Mouse (Mus musculus) midbrain, embryonic 11.5 days (tissue): ENCODE results near the gene Atp9a. TPM values are rescaled to one million over a fixed set of nuclear protein-coding genes. Genes with fewer than 3 reads are reported as not detected.
A peak's percentile ranks its signal among the peaks of the same experiment; 100 is the strongest.

Experiments
- ATAC-seq: fragments of 200-750 bp; cut with Nextera tagmentation; 2 replicates; pipeline ENCODE4 v1.8.0; 2017; ENCODE audit warnings: moderate TSS enrichment, moderate library complexity; ENCODE audit not compliant: low FRiP score
- DNase-seq: peaks from one replicate; pipeline ENCODE4 v3.0.0; 2015; ENCODE audit warnings: low spot score; ENCODE audit errors: missing footprints
- H3K27ac ChIP-seq: fragments of 300-500 bp; sonication (generic); 2 replicates; pipeline ENCODE4 v1.5.1; 2014; ENCODE audit warnings: low read depth, low read length
- H3K27me3 ChIP-seq: fragments of 300-500 bp; sonication (generic); 2 replicates; pipeline ENCODE4 v1.6.1; 2014; ENCODE audit warnings: mild to moderate bottlenecking, low read length, moderate library complexity, mixed read lengths; ENCODE audit not compliant: control insufficient read depth, insufficient read depth
- H3K36me3 ChIP-seq: fragments of 300-500 bp; sonication (generic); 2 replicates; pipeline ENCODE4 v1.6.1; 2014; ENCODE audit warnings: mild to moderate bottlenecking, low read length, moderate library complexity, mixed read lengths; ENCODE audit not compliant: control insufficient read depth, insufficient read depth
- H3K4me1 ChIP-seq: fragments of 300-500 bp; sonication (generic); 2 replicates; pipeline ENCODE4 v1.6.1; 2014; ENCODE audit warnings: low read length; ENCODE audit not compliant: control insufficient read depth, insufficient read depth
- H3K4me2 ChIP-seq: fragments of 300-500 bp; sonication (generic); 2 replicates; pipeline ENCODE4 v1.6.1; 2014; ENCODE audit warnings: mild to moderate bottlenecking, moderate library complexity
- H3K4me3 ChIP-seq: fragments of 300-500 bp; sonication (generic); 2 replicates; pipeline ENCODE4 v1.5.1; 2014; ENCODE audit warnings: low read depth, low read length
- H3K9ac ChIP-seq: fragments of 300-500 bp; sonication (generic); 2 replicates; pipeline ENCODE4 v1.6.1; 2014; ENCODE audit warnings: low read length
- H3K9me3 ChIP-seq: fragments of 300-500 bp; sonication (generic); 2 replicates; pipeline ENCODE4 v1.6.1; 2016; ENCODE audit warnings: low read length; ENCODE audit not compliant: control insufficient read depth
- WGBS: fragments of 180-500 bp; shearing (Covaris S2); extraction: QIAGEN DNeasy Blood & Tissue Kit; methylation state at CpG from one replicate; pipeline ENCODE4 v1.1.7; 2014; 5-methylcytosine and 5-hydroxymethylcytosine counted together
- polyA plus RNA-seq: library from polyadenylated mRNA; unstranded; fragments of >200 nt; fragmentation: Nextera tagmentation; extraction: Ambion mirVana; gene quantifications from 2 replicates; pipeline ENCODE4 v1.2.1, GENCODE M21; 2014

Gene Atp9a
- polyA plus RNA-seq, 1 experiment from 2014 or later = 16.8 TPM

DNA sequence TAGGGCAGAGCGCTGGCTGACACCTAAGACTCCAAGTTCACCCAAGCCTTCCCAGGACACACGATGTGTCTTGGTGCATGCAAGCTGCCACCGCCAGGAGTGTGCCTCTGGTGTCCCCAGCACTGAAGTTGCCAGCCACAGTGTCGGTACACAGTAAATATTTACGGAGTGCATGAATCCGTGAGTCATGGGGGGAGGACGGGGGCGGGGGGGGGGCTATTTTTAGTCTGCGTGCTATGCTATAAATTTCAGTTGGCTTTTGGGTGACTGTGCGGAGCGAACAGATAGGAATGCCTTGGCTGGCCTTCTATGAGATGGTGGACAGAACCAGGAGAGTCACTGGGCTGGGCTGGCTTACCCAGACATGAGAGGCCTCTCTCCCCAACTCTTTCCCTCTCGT lies 14.2 kb downstream of the Atp9a start:
- ATAC-seq (no peak), DNase-seq (no peak)
- Histone ChIP-seq H3K9me3 (no peaks in the 10 kb centered on the region), H3K4me1 (peaks cover 16% of the 10 kb centered on the region), H3K36me3 (no peaks in the 10 kb centered on the region), H3K4me2 (no peak overlapping the region), H3K4me3 (no peak overlapping the region), H3K9ac (no peak overlapping the region), H3K27ac (no peak overlapping the region), H3K27me3 (no peaks in the 10 kb centered on the region)
- 85% methylated on average over 12 of the region's 12 CpGs for WGBS

DNA sequence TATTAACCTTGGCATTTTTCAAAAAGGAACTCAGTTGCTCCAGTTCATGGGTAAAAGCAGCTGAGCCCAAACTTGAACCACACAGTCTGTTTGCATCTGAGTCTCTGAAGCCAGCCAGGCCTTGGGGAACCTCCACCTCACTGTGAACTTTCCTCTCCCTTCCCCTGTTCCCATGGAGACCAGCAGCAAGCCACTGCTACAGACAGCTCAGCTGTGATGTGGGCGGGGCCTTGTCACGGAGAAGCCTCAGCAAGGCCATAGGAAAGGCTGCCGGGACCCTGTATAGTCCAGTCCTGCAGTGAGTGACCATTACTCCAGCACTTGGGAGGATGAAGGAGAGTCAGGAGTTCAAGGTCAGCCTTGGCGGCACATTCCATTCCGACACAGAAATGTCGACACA lies 16.2 kb downstream of the Atp9a start:
- peak; percentile 90 for DNase-seq
- H3K9me3 ChIP-seq = no peaks in the 10 kb centered on the region
- no peak overlapping the region for H3K9ac ChIP-seq
- H3K4me2 ChIP-seq = no peak overlapping the region
- peaks cover 12% of the 10 kb centered on the region for H3K4me1 ChIP-seq
- WGBS = 51% methylated on average over 6 of the region's 6 CpGs
- no peak overlapping the region for H3K27ac ChIP-seq
- H3K36me3 ChIP-seq = no peaks in the 10 kb centered on the region
- no peaks in the 10 kb centered on the region for H3K27me3 ChIP-seq
- H3K4me3 ChIP-seq = no peak overlapping the region
- ATAC-seq = peak; percentile 89

DNA sequence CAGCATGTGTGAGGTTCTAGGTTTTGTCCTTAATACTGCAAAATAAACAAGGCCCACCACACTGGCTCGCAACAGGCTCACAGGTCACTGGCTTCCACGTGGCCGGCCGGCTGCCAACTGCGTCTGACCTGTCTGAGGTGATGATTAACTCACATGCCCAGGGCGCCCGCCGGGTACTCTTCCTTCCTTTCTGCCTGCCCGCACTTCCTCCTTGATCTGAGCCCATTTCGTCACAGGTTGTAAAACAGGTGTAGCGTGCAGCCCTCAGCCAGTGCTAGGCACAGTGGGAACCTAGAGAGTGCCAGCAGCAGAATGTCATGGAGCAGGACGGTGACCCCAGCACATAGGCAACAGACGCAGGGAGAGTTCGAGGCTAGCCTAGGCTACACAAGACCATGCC lies 20.9 kb downstream of the Atp9a start:
- DNase-seq (no peak), ATAC-seq (no peak)
- no peak overlapping the region for H3K9ac ChIP-seq
- H3K4me1 ChIP-seq = peaks cover 9% of the 10 kb centered on the region
- H3K4me3 ChIP-seq = no peak overlapping the region
- no peak overlapping the region for H3K27ac ChIP-seq
- WGBS = 91% methylated on average over 14 of the region's 14 CpGs
- no peaks in the 10 kb centered on the region for H3K9me3 ChIP-seq
- H3K27me3 ChIP-seq = no peaks in the 10 kb centered on the region
- H3K36me3 ChIP-seq = no peaks in the 10 kb centered on the region
- H3K4me2 ChIP-seq = no peak overlapping the region

DNA sequence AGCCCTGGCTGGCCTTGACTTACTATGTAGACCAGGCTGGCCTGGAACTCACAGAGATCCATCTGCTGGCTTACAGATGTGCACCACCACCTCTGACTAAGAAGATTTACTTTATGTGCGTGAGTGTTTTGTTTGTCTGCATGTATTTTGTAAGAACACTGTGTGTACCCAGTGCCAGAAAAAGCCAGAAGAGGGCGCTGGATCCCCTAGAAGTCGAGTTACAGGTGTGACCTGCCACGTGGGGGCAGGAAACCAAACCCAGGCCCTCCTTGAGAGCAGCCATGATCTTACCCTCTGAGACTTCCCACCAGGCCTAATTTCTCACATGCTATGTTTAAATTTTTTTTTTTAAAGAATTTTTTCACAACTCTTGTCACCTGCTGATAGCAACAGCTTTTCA lies 22.5 kb downstream of the Atp9a start:
- DNase-seq = no peak
- Histone ChIP-seq H3K27ac (no peak overlapping the region), H3K9me3 (no peaks in the 10 kb centered on the region), H3K36me3 (no peaks in the 10 kb centered on the region), H3K4me2 (no peak overlapping the region), H3K9ac (no peak overlapping the region), H3K27me3 (no peaks in the 10 kb centered on the region), H3K4me1 (peaks cover 4% of the 10 kb centered on the region), H3K4me3 (no peak overlapping the region)
- 67% methylated on average over 4 of the region's 4 CpGs for WGBS
- no peak for ATAC-seq

- 83% methylated on average over 10 of the region's 10 CpGs for WGBS
- Histone ChIP-seq H3K9ac (no peak overlapping the region), H3K4me3 (no peak overlapping the region), H3K9me3 (no peaks in the 10 kb centered on the region), H3K4me1 (peaks cover 4% of the 10 kb centered on the region), H3K4me2 (no peak overlapping the region), H3K27me3 (no peaks in the 10 kb centered on the region), H3K27ac (no peak overlapping the region), H3K36me3 (no peaks in the 10 kb centered on the region)
- DNase-seq (no peak), ATAC-seq (no peak)
Observed at GRCm38 (mm10) chr2:168718735-168719134, 23.5 kb downstream of the Atp9a start.

DNA sequence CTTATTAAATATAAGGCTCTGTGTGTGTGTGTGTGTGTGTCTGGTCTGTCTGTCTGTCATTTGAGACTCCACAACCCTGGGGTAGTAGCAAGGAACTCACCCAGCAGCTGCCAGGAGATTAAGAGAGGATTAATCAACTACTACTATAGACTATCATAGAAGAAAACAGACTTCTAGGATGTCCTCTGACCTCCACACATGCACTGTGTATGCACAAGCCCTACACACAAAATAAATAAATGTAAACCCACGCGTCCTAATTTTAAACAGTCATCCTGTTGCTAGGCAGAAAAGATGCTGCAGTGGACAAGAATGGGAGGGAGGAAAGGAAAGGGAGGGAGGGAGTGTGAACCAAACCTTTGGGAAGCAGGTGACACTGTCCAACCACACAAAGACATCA lies 23.9 kb downstream of the Atp9a start:
- no peak overlapping the region for H3K4me2 ChIP-seq
- H3K4me3 ChIP-seq = no peak overlapping the region
- H3K4me1 ChIP-seq = peaks cover 4% of the 10 kb centered on the region
- ATAC-seq (no peak), DNase-seq (no peak)
- H3K36me3 ChIP-seq = no peaks in the 10 kb centered on the region
- WGBS = 86% methylated on average over 2 of the region's 2 CpGs
- no peak overlapping the region for H3K9ac ChIP-seq
- H3K27me3 ChIP-seq = no peaks in the 10 kb centered on the region
- no peaks in the 10 kb centered on the region for H3K9me3 ChIP-seq
- no peak overlapping the region for H3K27ac ChIP-seq

DNA sequence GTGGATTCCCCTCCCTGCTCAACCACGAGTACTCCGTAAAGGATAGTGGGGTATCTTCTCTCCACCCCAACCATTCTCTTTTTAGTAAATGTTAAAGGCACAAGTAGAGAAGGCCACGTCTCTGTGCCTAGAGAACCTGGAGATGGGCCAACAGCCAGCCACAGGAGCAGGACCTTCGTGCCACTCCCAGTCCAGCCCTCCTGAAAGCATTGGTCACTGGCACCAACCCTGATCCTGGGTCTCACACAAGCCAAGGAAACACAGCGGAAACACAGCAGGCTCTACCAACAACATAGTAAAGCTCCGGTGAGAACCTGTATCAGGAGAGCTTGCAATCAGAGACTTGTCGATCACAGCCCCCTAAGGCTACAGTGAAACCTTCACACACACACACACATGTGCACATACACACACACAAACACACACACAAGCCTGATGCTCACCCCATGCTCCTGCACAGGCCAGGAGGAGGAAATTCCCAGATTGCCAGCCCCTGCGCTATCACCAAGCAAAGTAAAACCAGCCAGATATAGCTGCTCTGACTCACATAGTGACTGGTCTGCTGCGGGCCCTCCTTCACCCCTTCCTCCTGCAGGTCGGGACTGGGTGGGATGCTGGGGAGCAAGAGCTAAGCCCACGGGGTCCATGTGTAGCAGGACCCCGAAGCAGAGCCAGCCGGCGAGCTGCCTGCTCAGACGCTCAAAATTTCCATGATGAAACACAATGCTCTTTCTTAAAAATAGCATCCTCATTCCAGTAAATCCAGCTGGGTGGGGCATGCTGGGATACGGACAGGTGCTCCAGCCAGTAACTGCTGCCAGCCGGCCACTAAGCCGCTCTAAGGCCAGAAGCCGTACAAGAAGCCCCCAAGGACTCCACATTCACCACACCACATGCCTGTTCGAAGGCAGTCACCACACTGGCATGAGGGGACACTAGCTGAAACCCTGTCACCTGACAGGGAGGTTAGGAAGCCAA lies 29.7 kb downstream of the Atp9a start:
- Histone ChIP-seq H3K9ac (no peak overlapping the region; the same call in 1 of the 2 replicates), H3K4me2 (no peak overlapping the region), H3K27ac (no peak overlapping the region), H3K4me1 (no peaks in the 10 kb centered on the region), H3K9me3 (no peaks in the 10 kb centered on the region), H3K4me3 (no peak overlapping the region), H3K27me3 (no peaks in the 10 kb centered on the region), H3K36me3 (no peaks in the 10 kb centered on the region)
- DNase-seq (no peak), ATAC-seq (no peak)
- 83% methylated on average over 20 of the region's 20 CpGs for WGBS

- WGBS = 73% methylated on average over 3 of the region's 3 CpGs
- Histone ChIP-seq H3K27ac (no peak overlapping the region), H3K36me3 (no peaks in the 10 kb centered on the region; the same call in 1 of the 2 replicates), H3K4me1 (no peaks in the 10 kb centered on the region), H3K27me3 (no peaks in the 10 kb centered on the region), H3K9ac (no peak overlapping the region), H3K4me3 (no peak overlapping the region), H3K4me2 (no peak overlapping the region), H3K9me3 (no peaks in the 10 kb centered on the region)
- ATAC-seq (no peak; the same call in 1 of the 2 replicates), DNase-seq (no peak)
Observed at GRCm38 (mm10) chr2:168710979-168711378, 31.2 kb downstream of the Atp9a start.

- no peak overlapping the region for H3K4me2 ChIP-seq
- no peak overlapping the region for H3K9ac ChIP-seq
- DNase-seq (no peak), ATAC-seq (no peak)
- H3K4me1 ChIP-seq = no peaks in the 10 kb centered on the region
- H3K27me3 ChIP-seq = no peaks in the 10 kb centered on the region
- H3K36me3 ChIP-seq = no peaks in the 10 kb centered on the region; the same call in 1 of the 2 replicates
- no peak overlapping the region for H3K27ac ChIP-seq
- WGBS = 48% methylated on average over 9 of the region's 9 CpGs
- H3K9me3 ChIP-seq = no peaks in the 10 kb centered on the region
- H3K4me3 ChIP-seq = no peak overlapping the region
Observed at GRCm38 (mm10) chr2:168707766-168708165, 34.4 kb downstream of the Atp9a start.
